Mouse (Mus musculus) layer of hippocampus, postnatal 10 days (tissue): ENCODE results near the gene 1700113H08Rik. TPM values are rescaled to one million over a fixed set of nuclear protein-coding genes. Genes with fewer than 3 reads are reported as not detected.

Experiments used
- DNase-seq, 2 experiments: peaks; one replicate each; pipeline ENCODE4 v3.0.0; 2021; ENCODE audit warnings: low spot score in 2 of 2
- total RNA-seq, 2 experiments: library from RNA; stranded (reverse); gene quantifications; 2 replicates each; pipeline ENCODE4 v1.2.3; 2021

The 1700113H08Rik gene
- total RNA-seq, 2 experiments from 2014 or later: not detected

DNA sequence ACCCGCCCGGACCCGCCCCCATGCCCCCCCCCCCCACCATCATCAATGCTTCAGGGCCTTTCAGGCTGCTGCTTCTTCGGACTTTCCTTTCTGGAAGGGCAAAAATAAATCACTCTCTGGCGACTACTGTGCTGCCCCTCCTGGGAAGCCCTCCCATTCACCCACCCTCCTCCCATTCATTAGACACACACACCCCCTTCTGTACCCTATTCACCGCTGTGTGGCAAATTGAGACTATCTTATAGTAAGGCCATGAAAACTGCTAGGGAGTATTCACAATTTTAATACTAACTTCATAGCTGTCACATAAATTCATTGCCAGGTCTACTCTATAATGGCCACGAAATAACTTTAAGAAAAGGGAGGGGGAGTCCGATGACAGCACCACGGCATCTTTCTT, 1.1 kb downstream of the 1700113H08Rik start:
- no peak for DNase-seq

DNA sequence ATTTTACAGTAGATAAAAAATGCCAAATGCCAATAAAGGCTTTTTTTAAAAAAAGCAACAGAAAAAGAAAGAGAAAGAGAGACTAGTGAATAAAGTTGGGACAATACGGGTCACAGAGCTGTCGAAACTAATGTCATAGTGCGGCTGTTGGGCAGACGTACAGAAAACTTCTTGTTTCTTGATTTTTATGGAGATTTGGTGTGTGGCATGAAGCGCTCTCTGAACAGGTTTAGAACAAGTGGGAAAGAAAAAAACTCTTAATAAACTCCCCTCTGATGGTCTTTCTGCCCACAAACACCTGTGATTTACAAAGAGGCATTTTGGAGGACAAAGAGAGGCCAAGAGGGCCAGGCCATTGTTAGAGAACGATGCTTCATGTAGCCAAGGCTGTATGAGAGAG, 1.6 kb downstream of the 1700113H08Rik start:
- DNase-seq: no peak

DNA sequence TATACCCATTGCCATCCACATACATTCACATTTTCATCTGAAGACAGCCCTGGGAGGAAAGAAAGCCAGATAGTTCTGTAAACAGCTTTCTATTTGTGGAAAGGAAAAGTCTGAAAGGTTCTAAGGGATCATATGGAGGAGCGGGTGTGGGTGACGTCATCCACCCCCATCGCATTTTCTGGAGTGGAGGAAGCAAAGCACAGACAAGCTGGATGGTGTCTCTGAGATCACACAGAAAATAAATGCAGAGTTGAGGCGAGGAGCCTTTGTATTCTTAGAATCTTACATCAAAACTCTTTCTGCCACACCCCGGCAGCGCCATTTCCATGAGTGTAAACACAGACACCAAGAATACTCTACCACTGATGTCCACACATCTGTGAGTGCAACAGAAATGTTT, 26.4 kb downstream of the 1700113H08Rik start:
- DNase-seq: peak in 1 of 2 experiments; percentile 28

DNA sequence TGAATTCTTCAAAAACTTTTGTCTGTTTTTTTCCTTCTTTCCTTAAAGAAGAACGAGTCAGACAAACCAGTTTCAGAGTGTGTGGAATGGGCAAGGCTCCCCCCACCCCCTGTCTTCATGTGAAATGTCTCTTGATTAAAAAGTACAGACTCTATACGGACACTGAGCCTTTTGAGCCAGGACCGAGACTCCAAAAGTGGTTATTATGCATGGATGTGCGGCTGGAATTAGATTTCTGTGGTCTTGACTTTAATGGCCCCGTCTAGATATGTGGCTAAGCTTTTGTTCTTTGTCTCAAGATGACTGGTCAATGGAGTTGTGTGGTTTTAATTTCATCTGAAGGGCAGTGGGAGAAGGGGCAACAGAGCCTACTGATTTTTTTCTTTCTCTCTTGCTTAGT, 29.8 kb downstream of the 1700113H08Rik start:
- DNase-seq: no peak

DNA sequence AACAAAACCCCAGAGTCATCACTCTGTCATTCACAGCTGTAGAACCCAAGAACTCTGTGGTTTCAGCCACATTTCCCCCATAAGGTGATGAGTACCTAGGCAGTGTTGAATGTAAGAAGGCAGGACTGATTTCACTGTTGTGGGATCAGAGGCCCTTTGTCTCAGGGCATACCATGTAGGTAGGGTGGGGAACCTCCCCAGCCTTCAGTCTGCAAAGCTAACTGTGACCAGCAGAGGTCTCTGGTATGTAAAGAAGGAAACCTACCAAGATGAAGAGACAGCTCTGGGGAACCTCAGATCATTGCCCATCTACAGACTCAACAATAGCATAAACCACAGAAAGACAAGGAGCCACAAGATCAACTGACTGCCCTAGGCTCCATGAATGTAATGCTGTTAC, 36.4 kb downstream of the 1700113H08Rik start:
- peak; percentile 44 to 45 for DNase-seq

DNA sequence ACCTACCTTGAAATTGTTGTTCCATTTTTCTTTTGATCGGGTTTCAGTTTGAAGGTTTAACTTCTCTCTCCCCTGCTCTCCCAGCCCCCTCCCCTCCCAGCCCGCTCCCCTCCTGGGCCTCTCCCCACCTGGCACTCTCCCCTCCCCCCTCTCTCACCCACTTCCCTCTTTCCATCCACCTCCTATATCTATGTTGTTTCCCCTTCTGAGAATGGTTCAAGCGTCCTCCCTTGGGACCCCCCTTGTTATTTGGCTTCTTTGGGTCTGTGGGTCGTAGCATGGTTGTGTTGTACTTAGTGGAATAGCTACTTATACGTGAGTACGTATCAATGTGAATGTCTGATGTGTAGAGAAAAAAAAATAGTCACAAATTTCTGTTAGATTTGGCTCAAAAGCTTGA, 40.9 kb downstream of the 1700113H08Rik start:
- DNase-seq: no peak

DNA sequence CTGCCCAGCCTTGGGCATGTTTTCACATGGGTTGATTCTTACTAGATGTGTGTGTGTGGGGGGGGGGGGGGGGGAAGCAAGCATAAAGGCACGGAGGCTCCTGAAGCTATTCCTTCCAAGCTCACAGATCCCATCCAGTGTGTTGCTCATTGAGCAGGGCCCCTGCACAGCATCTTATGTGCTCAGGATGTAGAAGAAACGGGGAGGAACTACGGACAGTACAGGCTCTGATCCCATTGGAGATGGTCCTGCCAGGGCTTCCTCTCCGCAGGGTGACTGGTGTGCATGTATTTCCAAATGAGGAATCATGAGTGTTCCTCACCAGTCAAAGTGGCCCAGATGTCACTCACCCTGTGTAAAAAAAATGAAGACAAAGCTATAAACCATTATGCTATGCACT, 42.8 kb downstream of the 1700113H08Rik start:
- no peak for DNase-seq

DNA sequence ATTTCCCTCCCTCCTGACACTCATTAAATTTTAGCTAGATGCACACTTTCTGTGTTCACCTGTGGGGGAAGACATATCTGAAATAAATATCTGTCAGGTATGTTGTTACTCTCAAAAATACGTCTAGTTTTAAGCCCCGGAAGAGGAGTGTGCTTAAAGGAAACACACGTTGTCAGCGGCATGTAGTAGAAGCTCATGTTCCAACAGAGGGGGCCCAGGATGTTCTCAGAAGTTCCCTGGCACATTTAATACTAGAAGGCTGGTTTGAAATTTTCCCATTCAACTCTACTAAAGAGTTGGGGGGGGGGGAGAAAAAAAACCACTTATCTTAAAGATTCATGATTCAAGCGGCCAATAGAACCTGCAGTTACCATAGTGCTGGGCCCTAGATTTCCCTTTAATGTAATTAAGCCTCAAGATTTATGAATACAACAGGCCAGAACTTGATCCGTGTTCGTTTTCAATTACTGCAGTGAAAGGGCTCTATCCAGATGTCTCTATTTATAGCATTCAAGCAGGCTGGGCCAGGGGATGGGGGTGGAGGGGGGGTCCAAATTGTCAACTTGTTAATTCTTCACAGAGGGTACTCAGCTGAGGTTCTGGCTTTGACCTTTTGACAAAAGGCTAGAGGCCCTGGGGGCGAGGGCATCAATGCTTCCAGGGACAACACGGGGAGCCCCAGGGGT, 43.6 kb downstream of the 1700113H08Rik start:
- no peak for DNase-seq

DNA sequence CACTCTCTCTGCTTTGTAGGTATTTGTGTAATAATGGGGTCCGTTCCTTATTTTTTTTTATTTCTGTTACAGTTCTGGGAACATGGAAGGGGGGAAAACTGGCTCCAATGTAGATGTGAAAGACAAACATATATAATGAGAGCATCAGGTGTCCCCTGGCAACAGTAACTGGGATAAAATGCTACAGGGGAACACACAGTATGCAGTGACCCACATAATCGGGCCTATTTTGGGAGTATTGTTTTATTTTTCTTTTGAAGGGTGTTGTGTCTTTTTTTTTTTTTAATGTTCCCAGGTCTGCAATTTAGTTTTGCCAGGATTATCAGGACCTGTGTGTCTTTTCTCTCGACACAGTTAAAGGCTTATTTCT, 44.1 kb downstream of the 1700113H08Rik start:
- no peak for DNase-seq

DNA sequence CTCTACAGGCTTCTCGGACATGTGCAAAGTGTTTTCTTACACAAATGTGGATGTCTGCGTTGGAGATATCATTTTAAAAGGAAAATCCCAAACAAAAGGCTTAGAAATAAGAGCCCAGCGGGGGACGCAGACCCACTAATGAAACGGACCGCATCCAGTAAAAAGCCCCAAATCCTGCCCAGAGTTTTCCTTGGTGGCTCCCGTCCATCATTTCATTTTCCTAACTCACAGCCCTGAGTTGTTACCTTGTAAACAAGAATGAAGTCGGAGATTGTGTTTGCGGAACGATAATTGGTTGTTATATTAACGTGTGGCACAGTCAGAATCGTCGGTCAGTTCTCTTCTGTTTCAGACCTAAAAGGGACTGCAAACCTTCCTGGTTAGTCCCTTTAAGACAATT, 44.6 kb downstream of the 1700113H08Rik start:
- DNase-seq: no peak

DNA sequence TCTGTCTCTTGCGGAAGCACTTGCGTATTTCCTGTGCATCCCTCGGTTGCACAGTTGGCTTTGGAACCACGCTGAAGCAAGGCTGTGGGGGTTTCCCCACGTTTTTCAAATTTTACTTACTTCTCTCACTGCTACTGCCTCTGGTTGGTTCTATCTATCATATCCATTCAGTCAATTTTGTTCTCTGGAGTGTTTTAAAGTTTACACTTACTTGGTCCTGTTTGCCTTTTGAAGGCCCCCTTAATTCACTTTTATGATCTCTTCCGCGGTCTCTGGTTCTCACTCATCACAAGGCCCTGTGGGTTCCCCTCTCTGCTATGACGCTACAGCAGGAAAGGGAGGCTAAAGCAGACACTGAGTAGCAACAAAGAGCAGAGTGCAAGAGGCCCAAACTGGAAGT, 45.4 kb downstream of the 1700113H08Rik start:
- DNase-seq: no peak

DNA sequence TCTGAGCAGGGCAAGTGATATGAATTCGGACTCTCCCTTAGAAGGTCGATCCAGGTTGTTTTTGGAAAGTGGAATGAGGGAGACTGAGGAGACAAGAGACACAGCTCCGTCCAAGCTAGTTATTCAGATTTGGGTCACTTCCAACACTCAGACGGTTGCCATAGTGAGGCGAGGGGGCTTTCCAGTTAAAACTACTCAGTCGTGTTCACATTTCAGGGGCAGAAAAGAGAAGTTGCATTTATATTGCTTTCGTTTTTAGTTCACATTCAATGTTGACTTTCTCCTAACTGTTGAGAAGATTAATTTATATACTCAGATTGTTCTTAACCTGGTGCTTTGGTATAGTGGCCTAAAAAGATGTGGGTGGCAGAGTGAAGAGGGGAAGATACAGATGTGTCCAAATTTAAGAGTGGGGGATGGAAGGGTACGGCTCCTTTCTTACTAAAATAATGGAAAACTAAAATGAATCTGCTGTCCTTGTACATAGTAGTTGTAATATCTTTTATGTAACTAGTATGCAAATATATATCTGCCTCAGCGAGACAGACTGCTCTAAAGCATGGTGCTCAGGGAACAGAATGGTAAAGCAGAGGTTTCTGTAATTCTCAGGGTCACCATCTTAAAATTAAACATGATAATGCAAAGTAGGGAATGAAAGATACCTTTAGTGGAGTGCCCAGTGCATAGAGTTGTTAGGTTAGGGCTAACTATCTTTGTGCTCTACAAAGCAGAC, 49.9 kb downstream of the 1700113H08Rik start:
- peak in 1 of 2 experiments; percentile 21 for DNase-seq

DNA sequence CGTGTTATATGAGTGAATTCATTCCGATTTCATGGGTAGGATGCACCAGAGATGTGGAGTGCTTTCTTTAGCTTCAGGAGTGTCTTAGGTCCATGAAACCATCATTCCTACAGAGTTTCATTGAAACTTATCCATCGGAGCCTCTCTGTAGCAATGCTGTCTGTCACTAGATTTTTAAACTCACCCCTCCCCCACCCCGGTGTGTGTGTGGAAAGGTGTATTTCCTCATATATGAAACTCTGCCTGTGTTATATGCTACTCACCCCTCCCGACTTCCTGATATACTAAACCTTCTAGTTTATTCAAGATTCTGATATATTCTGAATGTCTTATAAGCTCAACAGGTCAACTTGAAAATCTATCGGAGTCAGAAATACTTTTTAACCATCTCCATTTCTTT, 50.5 kb downstream of the 1700113H08Rik start:
- DNase-seq: no peak

DNA sequence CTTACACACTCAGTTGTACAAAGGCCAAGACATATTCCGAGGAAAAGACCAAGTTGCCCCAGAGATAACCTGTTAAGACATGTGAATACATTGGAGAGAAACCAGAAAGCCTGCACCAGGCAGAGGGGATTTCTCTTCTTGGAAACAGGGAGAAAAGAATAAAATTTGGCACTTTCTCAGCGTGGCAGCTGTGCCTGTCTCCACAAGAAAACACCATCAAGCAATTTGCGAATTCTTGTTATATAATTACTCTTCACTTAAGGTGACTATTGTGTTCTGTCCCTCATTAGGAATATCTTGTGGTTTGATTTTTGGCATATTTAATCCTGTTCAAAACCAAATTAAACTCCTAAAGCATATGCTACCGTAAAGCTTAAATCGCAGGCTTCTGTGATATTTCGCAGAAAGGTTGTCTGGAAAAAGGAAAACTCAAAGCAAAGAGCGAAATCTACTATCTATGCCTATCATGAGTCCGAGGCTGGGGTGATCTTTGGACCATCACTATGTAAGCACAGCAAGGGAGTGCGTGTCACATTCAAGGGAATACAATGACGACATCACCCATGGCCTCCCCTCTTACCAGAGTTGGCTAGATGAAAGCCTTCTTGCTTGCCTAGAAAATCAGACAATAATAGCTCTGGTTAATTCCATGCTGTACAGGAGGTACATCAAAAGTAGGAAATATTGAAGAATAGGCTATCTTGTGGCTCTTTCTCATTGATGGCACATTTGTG, 51.4 kb downstream of the 1700113H08Rik start:
- peak in 1 of 2 experiments; percentile 20 for DNase-seq

DNA sequence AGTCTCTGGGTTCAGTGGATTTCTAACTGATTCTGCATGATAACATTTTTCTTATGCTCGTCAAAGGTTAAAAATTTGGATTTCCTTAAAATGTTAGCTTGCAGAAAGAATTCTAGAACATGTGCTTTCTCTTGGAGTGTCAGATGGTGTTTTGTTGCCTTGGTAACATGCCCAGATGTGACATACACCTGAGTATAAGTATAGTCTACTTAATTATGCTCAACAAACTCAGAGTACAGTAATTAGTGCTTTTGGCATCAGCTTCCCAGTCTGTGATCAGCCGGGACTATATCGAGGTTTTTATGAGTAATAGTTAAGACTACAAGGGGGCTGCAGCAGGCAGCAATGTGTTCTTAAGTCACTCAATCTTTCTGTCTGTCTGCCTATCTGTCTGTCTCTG, 53.1 kb downstream of the 1700113H08Rik start:
- no peak for DNase-seq

DNA sequence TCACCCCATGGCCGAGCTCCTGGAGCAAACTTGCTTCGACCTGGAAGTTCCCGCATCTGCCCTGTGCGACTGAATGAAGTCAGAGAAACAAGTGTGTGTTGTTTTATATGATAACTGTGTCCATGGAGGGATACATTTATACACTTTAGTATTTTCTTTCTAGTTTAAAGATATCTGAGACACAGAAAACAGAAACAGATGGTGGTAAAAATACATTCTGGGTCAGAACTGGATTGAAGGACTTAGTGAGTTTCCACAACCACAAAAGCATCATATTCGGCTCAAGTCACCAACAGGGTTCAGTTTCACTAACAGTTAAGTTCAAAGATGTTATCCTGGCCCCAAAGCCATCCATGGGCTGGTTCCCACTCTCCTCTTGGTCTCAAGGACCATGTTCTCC, 67.2 kb downstream of the 1700113H08Rik start:
- DNase-seq: no peak

DNA sequence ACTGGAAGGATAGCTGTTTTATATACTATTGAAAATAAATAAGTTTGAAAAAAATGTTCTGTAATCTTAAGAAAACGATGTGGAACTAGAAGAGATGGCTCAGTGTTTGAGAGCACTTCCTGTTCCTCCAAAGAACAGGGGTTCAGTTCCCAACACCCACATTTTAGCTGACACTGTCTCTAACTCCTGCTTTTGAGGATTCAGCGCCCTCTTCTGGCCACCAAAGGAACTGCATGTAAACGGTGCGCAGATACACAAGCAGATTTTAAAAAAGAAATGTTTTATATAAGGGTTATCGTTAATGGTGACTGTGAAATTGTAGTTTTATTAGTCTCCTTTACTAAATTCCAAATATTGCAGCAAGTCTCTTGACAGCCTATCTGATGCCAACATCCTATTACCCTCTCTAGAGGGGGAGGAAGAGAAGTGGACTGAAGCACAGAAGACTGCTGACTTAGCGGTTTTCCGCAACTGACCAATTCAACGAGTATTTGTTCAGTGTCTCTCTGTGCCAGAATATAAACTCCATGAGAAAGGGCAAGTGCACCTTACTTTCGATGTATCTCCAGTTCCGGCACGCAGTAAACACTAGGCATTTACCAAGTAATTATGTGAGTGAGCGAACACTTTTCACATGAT, 68.5 kb downstream of the 1700113H08Rik start:
- DNase-seq: no peak

DNA sequence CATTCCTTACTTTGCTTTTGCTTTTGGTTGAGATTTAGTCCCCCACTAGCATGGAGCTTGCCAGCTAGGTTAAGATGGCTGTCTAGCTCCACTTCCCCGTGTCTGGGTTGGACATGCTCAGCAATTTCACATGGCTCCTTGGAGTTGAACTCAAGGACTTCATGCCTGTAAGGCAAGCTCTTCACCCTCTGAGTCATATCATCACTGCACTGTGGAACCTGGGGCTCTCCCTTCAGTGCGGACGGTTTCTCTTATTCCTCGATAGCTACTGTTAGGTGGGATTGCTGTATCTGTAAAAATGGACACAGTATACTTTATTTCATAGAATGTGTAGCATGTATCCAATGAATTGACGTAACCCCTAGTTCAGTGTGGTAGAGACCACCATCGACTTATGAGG, 93.2 kb downstream of the 1700113H08Rik start:
- DNase-seq: no peak

DNA sequence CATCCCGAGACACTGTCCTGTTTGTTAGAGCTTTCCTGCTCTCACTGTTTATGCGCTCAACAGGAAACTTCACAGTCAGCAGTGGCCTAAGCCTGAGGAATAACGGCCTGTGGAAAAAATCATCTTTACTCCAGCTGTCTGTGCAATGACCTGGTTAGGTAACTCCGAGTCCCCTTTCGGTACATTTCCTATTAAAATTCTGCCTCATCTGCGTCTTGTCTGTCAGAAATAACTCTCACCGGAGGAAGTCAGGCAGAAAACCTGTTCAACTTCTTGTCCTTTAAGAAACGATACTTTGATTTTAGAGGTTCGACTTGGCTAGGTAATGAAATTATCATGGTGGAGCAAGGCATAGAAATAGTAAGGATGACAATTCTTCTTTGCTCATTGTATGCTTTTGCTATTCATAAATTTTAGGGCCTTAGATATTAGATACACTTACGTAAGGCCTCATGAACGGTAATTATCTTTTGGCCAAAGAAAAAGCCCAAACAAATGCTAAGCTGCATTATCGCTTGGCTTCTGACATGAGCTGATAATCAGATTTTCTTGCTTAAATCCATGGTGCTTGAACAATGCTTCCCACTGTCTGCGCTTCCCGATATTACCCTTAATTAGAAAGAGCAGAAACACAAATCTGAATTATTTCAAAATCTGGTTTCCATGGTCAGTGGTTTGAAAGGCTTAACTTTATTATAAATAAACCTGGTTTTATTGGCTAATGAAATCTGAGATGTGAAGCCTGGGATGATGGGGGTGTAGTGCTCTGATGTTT, 96.1 kb downstream of the 1700113H08Rik start:
- no peak for DNase-seq

DNA sequence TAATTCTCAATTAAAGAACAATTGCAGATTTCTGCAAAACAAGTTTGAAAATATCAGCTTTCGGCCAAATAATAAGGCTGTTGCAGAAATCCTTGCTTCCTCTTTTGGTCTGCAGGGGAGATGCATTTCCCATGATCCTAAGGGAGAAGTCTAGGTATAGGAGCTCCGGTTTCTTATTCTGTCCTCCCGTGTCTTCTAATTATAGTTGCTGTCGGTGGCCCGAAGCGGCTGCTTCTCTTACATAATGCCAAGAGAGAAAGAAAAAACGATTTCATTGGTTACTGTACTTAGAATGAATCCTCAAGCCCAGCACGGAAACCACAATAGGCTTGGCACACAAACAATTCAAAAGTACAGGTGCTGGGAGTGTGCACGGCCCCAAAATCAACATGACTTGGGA, 101.9 kb downstream of the 1700113H08Rik start:
- no peak for DNase-seq
